Mouse (Mus musculus): ENCODE measurements at regions not wholly inside any gene's neighbourhood (a gene's known extent, or its start where the extent isn't known, plus 50 kb on each side); places are given as distances from the start of the nearest gene placed in this dataset.
A peak's percentile ranks its signal among the peaks of the same experiment; 100 is the strongest.
"Not testable (repeated sequence)": the region's sequence is repeated elsewhere in the genome, so short reads cannot be mapped to it uniquely, and the experiment has no call there.

DNA sequence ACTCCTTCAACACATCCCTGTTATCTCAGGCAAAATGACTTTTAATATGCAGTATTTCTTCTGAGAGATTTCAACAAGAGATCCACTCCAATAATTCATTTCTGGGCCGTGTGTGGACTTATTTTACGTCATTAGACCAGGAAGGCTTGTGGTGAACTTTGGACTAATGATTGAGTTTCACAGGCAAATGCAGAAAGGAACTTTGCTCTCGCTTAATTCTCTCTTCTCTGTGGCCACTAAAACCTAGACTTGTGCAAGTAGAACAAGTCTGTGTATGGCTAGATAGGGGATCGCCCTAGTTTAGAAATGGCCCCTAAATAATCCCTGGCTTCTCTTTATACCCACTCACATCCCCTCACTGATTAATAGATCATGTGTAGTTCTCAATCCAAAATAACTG is 50.6 kb upstream of the Ppp1r12a start:
- DNase-seq (ENCODE audit: low spot score in 2 of 2): no peak

DNA sequence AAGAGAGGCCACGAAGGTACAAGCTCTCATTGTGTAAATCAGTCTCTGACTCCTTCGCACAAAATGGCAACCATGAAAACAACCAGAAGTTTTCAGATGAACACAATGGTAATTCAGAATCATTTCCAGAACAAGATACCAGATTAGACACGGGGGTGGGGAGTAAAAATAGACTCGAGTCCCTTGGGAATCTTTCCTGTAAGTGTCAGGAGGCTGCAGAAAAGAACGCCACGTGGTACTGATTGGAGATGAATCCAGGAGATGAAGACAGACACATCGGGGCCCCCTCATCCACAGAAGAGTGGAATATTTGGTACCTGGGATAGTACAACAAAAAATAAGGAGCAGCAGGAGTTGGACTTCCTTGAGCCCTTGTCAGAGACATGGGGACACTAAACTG is 51.1 kb upstream of the Ppp1r12a start:
- DNase-seq (ENCODE audit: low spot score in 2 of 2): no peak

DNA sequence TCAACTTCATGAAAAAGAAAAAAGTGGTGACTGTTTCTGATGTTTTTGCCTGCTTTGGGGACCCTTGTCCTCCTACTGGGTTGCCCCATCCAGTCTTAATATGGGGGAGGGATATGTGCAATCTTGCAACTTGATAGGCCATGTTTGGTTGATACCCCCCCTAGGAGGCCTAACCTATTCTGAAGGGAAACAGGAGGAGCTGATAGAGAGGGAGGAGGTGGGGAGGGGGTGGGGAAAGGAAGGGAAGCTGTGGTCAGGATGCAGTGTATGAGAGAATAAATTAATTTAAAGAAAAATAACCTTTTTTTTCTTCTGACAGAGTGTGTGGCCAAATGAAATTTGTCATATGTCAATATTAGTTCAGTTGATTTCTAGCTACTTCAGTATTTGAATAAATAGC is 51.8 kb upstream of the Ppp1r12a start:
- no peak for DNase-seq (ENCODE audit: low spot score in 2 of 2)

DNA sequence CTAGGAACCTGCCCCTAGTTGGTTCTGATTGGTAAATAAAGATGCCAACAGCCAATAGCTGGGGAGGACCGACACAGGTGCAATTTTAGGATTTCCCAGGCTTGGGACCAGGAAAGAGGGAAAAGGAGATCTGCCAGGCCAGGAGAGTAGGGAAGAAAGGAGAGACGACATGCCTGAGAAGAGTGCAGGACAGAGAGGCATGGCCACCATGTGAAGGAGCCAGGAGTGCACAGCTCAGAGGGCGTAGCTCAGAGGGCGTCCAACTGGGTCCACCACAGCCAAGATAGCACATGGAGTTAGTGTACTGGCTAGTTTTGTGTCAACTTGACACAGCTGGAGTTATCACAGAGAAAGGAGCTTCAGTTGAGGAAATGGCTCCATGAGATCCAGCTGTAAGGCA is 53.5 kb upstream of the Ppp1r12a start:
- DNase-seq (ENCODE audit: low spot score in 2 of 2): not testable (repeated sequence)

DNA sequence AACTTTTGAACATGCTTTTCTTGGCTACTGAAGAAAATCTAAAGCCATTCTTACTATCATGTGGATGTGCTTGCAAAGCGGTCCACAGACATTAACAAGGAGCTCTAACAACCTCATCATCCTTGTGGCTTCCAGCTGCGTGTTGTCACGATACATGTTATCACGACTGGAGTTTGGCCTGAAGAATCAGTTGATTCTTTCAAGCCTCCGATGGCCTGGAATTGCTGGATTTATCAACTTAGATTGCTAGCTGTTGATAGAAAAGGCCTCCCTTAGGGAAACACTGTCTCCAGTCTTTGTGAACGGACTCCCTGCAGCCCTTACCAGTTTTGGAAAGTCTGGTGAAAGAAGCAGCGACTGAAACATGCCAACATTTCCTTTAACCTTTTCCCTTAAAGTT is 60.5 kb upstream of the Ppp1r12a start:
- DNase-seq (ENCODE audit: low spot score in 2 of 2): no peak

DNA sequence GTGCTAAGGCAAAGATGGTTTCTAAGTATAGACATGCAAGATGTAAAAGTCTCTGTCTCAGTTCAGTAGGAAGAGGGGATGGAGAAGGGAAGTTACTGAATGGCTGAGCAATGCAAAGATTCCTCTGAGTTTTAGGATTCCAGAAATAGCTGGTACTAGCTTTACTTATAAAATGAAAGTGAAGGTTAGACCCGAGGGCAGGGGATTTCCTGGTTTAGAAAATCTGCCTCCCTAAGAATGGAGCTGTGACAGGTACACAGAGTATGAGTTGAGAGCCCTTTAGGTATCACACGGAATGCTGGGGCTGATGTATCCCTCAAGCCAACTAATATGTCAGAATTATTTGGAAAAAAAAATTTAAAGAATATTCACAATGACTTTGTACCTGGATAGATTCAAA is 69.0 kb upstream of the Ppp1r12a start:
- DNase-seq (ENCODE audit: low spot score in 2 of 2): no peak

DNA sequence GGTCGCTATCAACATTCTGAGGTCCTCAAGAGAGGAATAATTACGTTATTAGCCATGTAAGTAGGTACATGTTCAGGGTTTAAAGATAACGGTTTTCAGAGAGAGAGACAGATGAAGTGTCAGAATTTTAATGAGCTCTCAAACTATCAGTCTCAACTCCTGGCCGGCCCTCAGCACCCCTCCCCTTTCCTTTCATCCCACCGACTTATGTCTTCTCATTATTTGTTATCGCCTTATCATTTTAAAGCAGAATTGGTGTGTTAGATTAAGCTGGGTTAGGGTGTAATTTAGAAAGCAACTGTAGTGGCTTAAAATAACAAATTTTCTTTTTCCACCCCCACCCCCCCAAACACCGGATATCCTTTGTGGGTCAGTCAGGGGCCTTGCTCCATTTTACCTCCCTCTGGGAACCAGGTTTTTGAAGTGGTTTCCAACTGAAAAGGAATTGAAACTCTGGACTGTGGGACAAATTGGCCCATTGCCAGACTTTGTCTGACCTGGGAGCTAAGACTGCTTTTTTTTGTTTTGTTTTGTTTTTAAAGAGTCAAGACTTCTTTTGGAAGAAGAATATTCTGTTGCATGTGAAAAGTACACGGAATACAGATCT is 72.5 kb upstream of the Ppp1r12a start:
- DNase-seq (ENCODE audit: low spot score in 2 of 2): peak in 1 of 2 experiments; percentile 37

DNA sequence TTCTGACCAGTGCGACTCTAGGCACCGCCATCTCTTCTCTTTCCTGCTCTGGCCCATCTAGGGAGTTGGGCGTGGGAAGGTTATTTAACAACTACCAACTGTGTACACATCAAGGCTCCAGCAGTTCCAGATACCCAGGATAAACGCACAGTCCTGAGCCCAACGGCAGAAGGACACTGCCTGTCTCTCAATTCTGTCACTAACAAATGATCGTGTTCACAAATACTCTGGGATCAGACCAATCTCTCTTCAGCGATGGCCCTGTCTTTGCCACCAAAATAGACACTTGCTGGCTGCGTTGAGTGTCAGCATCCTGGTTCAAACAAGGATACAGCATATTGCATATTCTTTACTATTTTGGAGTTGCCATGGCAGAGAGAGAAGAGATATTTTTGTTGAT is 73.1 kb upstream of the Ppp1r12a start:
- DNase-seq (ENCODE audit: low spot score in 2 of 2): no peak

DNA sequence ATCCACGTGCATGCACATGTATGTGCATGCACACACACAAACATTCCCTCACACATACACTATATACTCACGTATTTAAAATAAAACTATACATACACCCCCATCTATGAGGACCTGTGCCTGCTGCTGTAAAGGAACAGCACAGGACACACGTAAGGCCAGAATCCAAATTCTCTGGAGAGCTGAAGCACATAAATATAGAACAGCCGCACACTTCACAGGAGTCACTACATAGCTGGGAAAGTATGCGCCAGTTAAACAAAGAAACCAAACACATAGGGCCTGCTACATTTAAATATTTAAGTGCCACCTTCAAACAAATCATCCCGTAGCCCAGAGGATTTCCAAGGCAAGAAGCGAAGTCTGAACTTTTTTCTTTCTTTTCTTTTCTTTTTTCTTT is 73.8 kb upstream of the Ppp1r12a start:
- DNase-seq (ENCODE audit: low spot score in 2 of 2): no peak

DNA sequence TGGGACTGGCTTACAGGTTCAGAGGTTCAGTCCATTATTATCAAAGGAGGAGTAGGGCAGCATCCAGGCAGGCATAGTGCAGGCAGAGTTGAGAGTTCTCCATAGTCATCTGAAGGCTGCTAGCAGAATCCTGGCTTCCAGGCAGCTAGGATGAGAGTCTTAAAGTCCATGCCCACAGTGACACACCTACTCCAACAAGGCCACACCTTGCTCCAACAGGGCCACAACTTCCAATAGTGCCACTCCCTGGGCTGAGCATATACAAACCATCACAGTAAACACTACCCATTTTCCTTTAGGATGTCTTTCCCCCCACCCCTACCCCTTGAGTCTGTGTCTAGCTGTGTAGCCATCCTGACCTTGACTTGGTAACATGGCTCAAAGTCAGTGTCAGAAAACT is 78.8 kb upstream of the Ppp1r12a start:
- no peak for DNase-seq (ENCODE audit: low spot score in 2 of 2)

DNA sequence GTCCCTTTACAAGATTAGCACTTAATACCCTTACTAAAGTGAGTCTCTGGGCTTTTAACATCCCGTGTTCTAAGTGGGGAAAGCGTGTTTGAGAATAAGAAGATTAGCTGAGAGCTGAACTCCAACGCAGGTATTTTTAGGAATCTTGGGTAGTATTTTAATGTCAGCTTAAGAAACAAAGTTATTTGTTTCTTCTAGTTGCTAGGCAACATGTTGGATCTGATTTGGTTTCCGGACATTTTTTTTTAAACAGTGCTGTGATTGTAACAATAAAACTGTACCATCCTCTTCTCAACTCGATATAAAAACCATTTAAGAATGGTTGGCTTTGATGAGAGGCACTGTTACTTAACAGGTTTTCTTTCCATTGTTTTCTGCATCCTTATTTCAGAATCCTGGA is 86.8 kb upstream of the Ppp1r12a start:
- no peak for DNase-seq (ENCODE audit: low spot score in 2 of 2)

DNA sequence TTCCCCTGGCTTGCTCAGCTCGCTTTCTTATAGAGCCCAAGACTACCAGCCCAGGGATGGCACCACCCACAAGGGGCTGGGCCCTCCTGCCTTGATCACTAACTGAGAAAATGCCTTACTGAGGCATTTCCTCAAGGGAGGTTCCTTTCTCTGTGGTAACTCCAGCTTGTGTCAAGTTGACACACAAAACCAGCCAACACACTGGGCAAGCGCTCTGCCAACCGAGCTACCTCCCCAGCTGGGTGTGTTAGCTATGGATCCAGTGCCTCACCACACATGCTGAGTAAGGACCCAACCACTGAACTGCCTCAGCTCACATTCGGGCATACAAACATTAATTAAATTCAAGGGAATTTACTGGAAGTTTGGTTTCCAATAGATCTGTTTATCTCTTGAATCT is 88.2 kb upstream of the Ppp1r12a start:
- DNase-seq (ENCODE audit: low spot score in 2 of 2): no peak

DNA sequence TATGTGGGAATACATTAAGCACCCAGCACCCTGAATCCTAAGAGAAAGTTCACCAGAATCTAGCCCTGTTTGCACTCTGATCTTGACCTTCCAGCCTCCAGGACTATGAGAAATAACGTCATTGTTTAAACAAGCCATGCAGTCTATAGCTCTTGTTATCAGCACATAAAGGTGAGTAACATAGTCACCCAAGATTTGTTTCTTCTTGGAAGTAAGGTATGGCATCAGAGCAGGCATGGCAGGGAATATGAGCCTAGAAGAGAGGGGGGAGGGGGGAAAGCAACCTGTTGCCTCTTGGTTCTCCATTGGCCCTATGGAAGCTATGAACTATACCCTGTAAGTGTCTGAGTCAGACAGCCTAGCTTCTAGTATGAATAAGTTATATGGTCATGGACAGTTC is 89.8 kb upstream of the Ppp1r12a start:
- DNase-seq (ENCODE audit: low spot score in 2 of 2): no peak

DNA sequence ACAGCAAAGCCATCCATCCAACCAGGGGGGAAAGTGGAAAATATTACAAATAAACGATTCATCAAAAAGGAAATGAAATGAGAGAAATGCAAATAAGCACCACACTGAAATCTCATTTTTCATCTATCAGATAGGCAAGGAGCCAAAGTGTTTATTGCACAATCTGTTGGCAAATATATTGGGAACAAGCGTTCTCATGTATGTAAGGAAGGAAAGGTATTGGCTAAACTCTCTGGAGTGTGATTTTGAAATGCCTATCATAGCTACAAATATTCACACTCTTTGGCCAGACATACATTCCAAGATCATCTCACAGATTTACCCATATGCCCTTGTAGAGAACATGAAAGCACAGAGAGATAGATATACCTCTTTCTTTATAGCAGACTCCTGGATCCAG is 90.6 kb upstream of the Ppp1r12a start:
- no peak for DNase-seq (ENCODE audit: low spot score in 2 of 2)

DNA sequence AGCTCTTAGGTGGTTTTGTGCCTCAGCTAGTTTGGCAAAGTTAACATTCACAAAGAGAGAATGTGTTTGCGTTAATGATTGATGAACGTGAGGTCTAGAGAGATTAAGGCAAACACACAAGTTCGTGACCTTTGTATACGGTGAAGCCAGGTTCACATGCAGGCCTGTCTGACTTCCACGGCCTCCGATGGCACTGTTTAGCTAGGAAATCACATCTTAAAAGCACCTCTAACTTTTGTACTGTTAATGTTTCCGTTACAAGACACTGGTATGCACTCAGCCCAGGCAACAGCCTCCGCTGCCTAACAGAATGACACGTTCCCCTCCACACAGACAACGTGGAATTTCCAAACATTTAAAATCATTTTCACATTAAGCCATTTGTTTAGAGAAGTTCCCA is 94.3 kb upstream of the Ppp1r12a start:
- no peak for DNase-seq (ENCODE audit: low spot score in 2 of 2)

DNA sequence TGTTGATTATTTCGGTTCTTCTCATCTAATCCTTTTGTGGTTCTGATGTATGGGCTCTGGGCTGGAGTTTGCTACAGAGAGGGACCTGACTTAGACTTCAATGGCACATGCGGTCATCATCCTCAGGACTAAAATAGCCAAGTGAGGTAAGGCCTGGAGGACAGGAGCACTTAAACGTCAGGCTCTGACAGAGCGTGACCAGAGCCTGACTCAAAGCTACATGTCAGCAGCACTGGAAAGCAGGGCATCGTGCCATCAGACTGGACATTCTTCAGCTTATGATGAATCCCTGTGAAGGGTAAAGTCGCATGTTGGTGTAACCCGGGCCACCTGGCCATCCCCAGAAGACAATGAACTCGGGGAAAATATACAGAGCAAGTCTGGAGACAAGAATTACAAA is 95.8 kb upstream of the Ppp1r12a start:
- no peak for DNase-seq (ENCODE audit: low spot score in 2 of 2)

DNA sequence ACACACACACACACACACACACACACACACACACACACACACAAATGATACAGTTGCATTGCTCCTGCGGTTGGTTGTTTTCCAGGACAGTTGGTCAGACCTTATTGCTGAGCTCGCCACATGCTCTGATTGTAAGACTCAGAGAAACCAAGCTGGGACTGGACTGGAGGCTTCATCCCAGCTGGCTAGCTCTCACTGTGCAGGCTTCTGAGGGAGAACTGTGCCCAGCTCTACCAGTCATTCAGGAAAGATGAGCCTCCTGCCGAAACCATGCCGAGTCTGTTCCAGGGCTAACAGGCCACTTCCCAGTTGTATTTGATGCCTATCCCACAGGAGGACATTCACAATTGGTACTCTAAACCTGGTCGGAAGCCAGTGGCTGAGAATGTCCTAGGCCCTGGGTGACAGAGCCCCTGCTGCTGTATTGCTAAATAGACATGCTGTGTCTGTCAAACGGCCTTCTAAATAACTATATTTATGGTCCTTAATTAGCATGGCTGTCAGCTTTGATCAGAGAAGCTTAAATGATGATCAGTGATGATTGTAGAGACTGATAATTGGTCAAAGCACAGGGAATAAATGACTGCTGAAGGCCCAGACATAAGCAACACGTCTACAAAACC is 100.1 kb upstream of the Ppp1r12a start:
- DNase-seq (ENCODE audit: low spot score in 2 of 2): no peak

DNA sequence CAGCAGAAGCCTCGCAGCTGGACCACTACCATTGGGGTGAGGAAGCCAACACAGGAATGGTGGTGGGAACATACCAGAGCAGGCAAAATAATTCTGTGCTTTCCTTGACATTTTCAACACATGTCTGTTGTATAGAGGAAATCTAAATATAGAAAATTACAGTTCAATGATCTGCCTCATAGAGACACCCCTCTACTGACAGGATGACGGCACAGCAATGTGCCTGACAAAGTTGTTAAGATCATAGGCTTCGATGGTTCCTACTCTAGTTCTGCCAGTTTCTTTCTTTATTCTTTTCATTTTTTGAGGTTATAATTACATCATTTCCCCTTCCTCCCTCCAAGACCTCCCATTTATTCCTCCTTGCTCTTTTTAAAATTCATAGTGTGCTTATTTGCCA is 101.4 kb upstream of the Ppp1r12a start:
- no peak for DNase-seq (ENCODE audit: low spot score in 2 of 2)

DNA sequence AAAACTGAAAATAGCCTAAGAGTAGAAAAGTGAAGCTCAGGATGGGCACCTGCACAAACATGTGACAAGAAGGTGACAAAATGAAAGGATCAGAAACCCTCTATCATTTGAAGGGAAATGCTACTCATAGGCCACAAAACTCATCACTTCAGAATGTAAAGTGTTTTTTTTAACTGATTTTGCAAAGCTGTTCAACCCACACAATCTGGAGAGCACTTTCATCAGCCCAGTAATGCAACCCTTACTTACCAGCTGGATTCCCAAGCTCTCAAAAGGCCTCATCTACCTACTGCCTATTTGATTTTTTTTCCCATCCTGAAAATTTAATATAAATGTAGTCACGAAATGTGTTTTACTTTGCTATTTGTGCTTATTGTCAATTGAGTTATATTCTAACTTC is 110.4 kb upstream of the Ppp1r12a start:
- no peak for DNase-seq (ENCODE audit: low spot score in 2 of 2)

DNA sequence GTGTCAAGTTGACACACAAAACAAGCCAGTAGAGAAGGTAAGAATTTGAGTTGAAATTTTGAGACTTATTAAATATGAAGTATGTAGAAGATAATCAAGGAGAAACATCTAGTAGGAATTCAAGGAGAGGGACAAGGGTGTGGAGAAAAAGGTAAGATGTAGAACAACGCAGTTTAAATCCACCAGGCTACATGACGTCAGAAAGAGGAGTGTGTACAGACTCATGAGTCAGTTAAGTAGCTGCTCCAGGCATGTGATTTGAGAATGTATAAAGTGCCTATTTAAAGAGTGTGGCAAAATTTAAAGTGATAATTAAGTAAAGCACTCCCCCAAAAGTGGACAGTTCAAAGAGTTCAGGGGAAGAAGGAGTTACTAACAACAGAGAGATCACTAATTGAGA is 113.6 kb upstream of the Ppp1r12a start:
- no peak for DNase-seq (ENCODE audit: low spot score in 2 of 2)

DNA sequence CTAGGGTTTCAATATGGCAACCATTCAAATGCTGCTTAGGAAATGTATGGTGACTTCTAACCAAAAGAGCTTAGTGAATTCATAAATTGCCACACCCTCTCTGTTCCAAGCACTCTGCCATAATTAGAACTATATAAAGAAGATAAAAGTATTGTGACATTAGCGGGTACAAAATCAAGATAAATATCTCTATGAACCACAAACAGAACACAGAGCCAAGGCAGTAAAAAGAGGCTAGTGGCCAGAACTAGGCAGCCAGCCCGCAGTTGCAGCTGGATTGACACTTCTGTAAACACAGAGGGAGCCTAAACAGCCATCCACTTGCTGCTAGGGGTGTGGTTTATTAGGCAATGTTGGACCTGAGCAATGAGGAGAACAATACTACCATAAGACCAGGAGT is 118.5 kb upstream of the Ppp1r12a start:
- DNase-seq (ENCODE audit: low spot score in 2 of 2): no peak

DNA sequence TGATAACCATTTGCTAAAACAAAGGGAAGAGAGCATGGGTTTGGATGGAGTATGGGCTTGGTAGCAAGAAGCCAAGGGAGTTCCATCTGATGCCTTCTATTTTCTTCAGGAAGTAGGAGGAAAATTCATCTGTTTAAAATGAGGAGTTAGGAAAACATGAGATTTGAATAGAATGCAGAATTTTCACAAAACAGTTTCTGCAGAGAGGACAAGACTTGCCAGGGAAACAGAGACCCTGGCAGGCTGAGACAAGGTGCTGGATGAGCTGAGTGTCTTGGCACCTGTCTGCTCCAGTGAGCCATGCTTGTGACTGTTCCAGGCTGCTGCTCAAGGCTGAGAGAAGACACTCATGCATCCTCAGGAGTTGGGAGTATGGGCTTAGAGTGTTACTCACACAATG is 122.0 kb upstream of the Ppp1r12a start:
- DNase-seq (ENCODE audit: low spot score in 2 of 2): no peak

DNA sequence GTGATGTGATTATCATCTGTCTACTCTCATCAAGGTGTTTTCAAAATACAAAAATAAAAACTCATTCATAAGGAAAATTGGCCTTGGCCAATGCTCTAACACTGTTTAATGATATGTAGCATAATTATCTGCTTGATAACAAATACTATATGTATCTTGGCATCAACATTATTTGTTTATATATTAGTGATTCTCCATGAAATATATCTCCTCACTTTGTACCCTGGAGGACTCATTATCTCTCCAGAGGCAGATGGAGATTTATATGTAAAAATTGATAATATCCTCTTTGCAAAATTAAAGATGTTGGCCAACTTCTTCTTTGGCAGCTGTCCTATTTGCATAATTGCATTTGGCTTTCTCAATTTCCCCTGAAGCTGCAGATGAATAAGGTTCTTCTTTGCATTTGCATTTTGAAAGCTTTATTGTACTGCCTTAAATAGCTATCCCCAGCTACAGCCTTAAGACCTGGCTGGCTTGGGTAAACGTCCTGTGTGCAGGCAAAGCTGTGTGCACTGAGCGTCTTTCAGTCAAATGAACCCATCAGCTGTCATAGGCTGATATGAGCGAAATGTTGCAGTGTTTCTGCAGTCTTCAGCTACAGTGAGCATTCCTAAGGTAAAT is 124.7 kb upstream of the Otogl start:
- DNase-seq (ENCODE audit: low spot score in 2 of 2): no peak
